Mouse (Mus musculus): Measurements from ENCODE around the gene Gm45618. TPM values are rescaled to one million over a fixed set of nuclear protein-coding genes. Genes with fewer than 3 reads are reported as not detected.
"Not testable (repeated sequence)": the region's sequence is repeated elsewhere in the genome, so short reads cannot be mapped to it uniquely, and the experiment has no call there.

Gene Gm45618
- polyA plus RNA-seq (2012; rRNA removed): not detected in 2 replicates

- WGBS: 87% methylated on average over 1 of the region's 1 CpGs
- H3K4me3 ChIP-seq (ENCODE audit: insufficient read depth, low read depth, low read length): not testable (repeated sequence)
Measured at GRCm38 (mm10) chr7:142120629-142121028, at the start of gene Gm45618. Gm45618 (minus strand) TSS chr7:142120729.

GRCm38 (mm10) chr7:142169836-142170235 is 49.3 kb upstream of the Gm45618 start:
- Histone ChIP-seq H3K27me3 (replicated peaks; ENCODE audit: control insufficient read depth, insufficient read depth, low read length) (no peaks in the 10 kb centered on the region), H3K36me3 (ENCODE audit: control insufficient read depth, insufficient read depth, low read length) (no peaks in the 10 kb centered on the region), H3K4me3 (ENCODE audit: insufficient read depth, low read depth, low read length) (no peak overlapping the region), H3K4me1 (ENCODE audit: control insufficient read depth, insufficient read depth, low read length) (no peaks in the 10 kb centered on the region), H3K27ac (ENCODE audit: insufficient read depth, low read depth, low read length) (no peak overlapping the region)
- no peak for DNase-seq
- TF ChIP-seq POLR2A (IDR thresholded peaks at IDR 0.05; ENCODE audit: low read depth, low read length) (no peak), CTCF (conservative IDR thresholded peaks at IDR 0.05; ENCODE audit: insufficient read depth, insufficient read length, low read depth, low read length) (0 out of 2 replicates have a peak, but pooled peaks have one; percentile 6)
- 53% methylated on average over 3 of the region's 3 CpGs for WGBS

More at GRCm38 (mm10) chr7:142120629-142121028, at the start of gene Gm45618:
- H3K4me1 ChIP-seq (ENCODE audit: control insufficient read depth, insufficient read depth, low read length); H3K27ac ChIP-seq (ENCODE audit: insufficient read depth, low read depth, low read length); H3K27me3 ChIP-seq (replicated peaks; ENCODE audit: control insufficient read depth, insufficient read depth, low read length); DNase-seq; H3K36me3 ChIP-seq (ENCODE audit: control insufficient read depth, insufficient read depth, low read length): not testable (repeated sequence)

- not testable (repeated sequence) for H3K36me3 ChIP-seq (ENCODE audit: control insufficient read depth, insufficient read depth, low read length); DNase-seq; H3K4me1 ChIP-seq (ENCODE audit: control insufficient read depth, insufficient read depth, low read length); H3K27me3 ChIP-seq (replicated peaks; ENCODE audit: control insufficient read depth, insufficient read depth, low read length); H3K27ac ChIP-seq (ENCODE audit: insufficient read depth, low read depth, low read length); H3K4me3 ChIP-seq (ENCODE audit: insufficient read depth, low read depth, low read length)
Measured at GRCm38 (mm10) chr7:142165639-142166038, 45.1 kb upstream of the Gm45618 start, which contains the start of gene Gm4553. Gm4553 (minus strand) TSS chr7:142165739.

- TF ChIP-seq POLR2A (IDR thresholded peaks at IDR 0.05; ENCODE audit: low read depth, low read length) (no peak), CTCF (conservative IDR thresholded peaks at IDR 0.05; ENCODE audit: insufficient read depth, insufficient read length, low read depth, low read length) (no peak)
- no peaks in the 10 kb centered on the region for H3K4me1 ChIP-seq (ENCODE audit: control insufficient read depth, insufficient read depth, low read length)
- DNase-seq: no peak
- no peaks in the 10 kb centered on the region for H3K36me3 ChIP-seq (ENCODE audit: control insufficient read depth, insufficient read depth, low read length)
- WGBS: 91% methylated on average over 3 of the region's 3 CpGs
- no peak overlapping the region for H3K4me3 ChIP-seq (ENCODE audit: insufficient read depth, low read depth, low read length)
- H3K27ac ChIP-seq (ENCODE audit: insufficient read depth, low read depth, low read length): no peak overlapping the region
- H3K27me3 ChIP-seq (replicated peaks; ENCODE audit: control insufficient read depth, insufficient read depth, low read length): no peaks in the 10 kb centered on the region
Measured at GRCm38 (mm10) chr7:142159366-142159765, 38.8 kb upstream of the Gm45618 start.

GRCm38 (mm10) chr7:142157013-142157412 is 36.5 kb upstream of the Gm45618 start, which contains the start of gene Gm29735:
Gm29735 (minus strand) TSS chr7:142157113.
- H3K27me3 ChIP-seq (replicated peaks; ENCODE audit: control insufficient read depth, insufficient read depth, low read length); H3K4me1 ChIP-seq (ENCODE audit: control insufficient read depth, insufficient read depth, low read length); H3K4me3 ChIP-seq (ENCODE audit: insufficient read depth, low read depth, low read length); H3K36me3 ChIP-seq (ENCODE audit: control insufficient read depth, insufficient read depth, low read length); H3K27ac ChIP-seq (ENCODE audit: insufficient read depth, low read depth, low read length); DNase-seq: not testable (repeated sequence)
- 24% methylated on average over 2 of the region's 2 CpGs for WGBS

GRCm38 (mm10) chr7:142155308-142155707 is 34.8 kb upstream of the Gm45618 start:
- 64% methylated on average over 1 of the region's 1 CpGs for WGBS
- Histone ChIP-seq H3K27me3 (replicated peaks; ENCODE audit: control insufficient read depth, insufficient read depth, low read length) (no peaks in the 10 kb centered on the region), H3K27ac (ENCODE audit: insufficient read depth, low read depth, low read length) (no peak overlapping the region), H3K36me3 (ENCODE audit: control insufficient read depth, insufficient read depth, low read length) (no peaks in the 10 kb centered on the region), H3K4me3 (ENCODE audit: insufficient read depth, low read depth, low read length) (no peak overlapping the region), H3K4me1 (ENCODE audit: control insufficient read depth, insufficient read depth, low read length) (no peaks in the 10 kb centered on the region)
- TF ChIP-seq CTCF (conservative IDR thresholded peaks at IDR 0.05; ENCODE audit: insufficient read depth, insufficient read length, low read depth, low read length): no peak
- TF ChIP-seq POLR2A (IDR thresholded peaks at IDR 0.05; ENCODE audit: low read depth, low read length): no peak
- no peak for DNase-seq

GRCm38 (mm10) chr7:142152191-142152590 is 31.7 kb upstream of the Gm45618 start:
- no peaks in the 10 kb centered on the region for H3K4me1 ChIP-seq (ENCODE audit: control insufficient read depth, insufficient read depth, low read length)
- H3K27me3 ChIP-seq (replicated peaks; ENCODE audit: control insufficient read depth, insufficient read depth, low read length): no peaks in the 10 kb centered on the region
- H3K36me3 ChIP-seq (ENCODE audit: control insufficient read depth, insufficient read depth, low read length): no peaks in the 10 kb centered on the region
- no peak overlapping the region for H3K27ac ChIP-seq (ENCODE audit: insufficient read depth, low read depth, low read length)
- 76% methylated on average over 4 of the region's 4 CpGs for WGBS
- H3K4me3 ChIP-seq (ENCODE audit: insufficient read depth, low read depth, low read length): no peak overlapping the region
- DNase-seq: no peak
- TF ChIP-seq CTCF (conservative IDR thresholded peaks at IDR 0.05; ENCODE audit: insufficient read depth, insufficient read length, low read depth, low read length) (no peak), POLR2A (IDR thresholded peaks at IDR 0.05; ENCODE audit: low read depth, low read length) (no peak)

- no peak for DNase-seq
- Histone ChIP-seq H3K36me3 (ENCODE audit: control insufficient read depth, insufficient read depth, low read length) (no peaks in the 10 kb centered on the region), H3K4me1 (ENCODE audit: control insufficient read depth, insufficient read depth, low read length) (no peaks in the 10 kb centered on the region), H3K27me3 (replicated peaks; ENCODE audit: control insufficient read depth, insufficient read depth, low read length) (no peaks in the 10 kb centered on the region), H3K27ac (ENCODE audit: insufficient read depth, low read depth, low read length) (no peak overlapping the region), H3K4me3 (ENCODE audit: insufficient read depth, low read depth, low read length) (no peak overlapping the region)
- TF ChIP-seq CTCF (conservative IDR thresholded peaks at IDR 0.05; ENCODE audit: insufficient read depth, insufficient read length, low read depth, low read length): no peak
- no peak for TF ChIP-seq POLR2A (IDR thresholded peaks at IDR 0.05; ENCODE audit: low read depth, low read length)
Measured at GRCm38 (mm10) chr7:142148633-142149032, 28.1 kb upstream of the Gm45618 start.
